Mouse (Mus musculus) monocyte, adult 2 months (primary cell): Measurements from ENCODE around the gene Bpifa3.
"Not testable (repeated sequence)": the region's sequence is repeated elsewhere in the genome, so short reads cannot be mapped to it uniquely, and the experiment has no call there.

Experiments used
- DNase-seq, 2 experiments: peaks; one replicate each; pipeline ENCODE4 v3.0.0; 2022; ENCODE audit warnings: low spot score in 2 of 2, low read depth in 1 of 2

The Bpifa3 gene

GRCm38 (mm10) chr2:154130120-154130519 lies at the start of gene Bpifa3:
Gene Bpifa3 (plus strand): TSS chr2:154130336.
- DNase-seq, result no peak

- DNase-seq, result no peak
Measured at GRCm38 (mm10) chr2:154097734-154098133, 32.4 kb upstream of the Bpifa3 start.

GRCm38 (mm10) chr2:154117381-154117780 lies 12.8 kb upstream of the Bpifa3 start:
- DNase-seq, result no peak

DNA sequence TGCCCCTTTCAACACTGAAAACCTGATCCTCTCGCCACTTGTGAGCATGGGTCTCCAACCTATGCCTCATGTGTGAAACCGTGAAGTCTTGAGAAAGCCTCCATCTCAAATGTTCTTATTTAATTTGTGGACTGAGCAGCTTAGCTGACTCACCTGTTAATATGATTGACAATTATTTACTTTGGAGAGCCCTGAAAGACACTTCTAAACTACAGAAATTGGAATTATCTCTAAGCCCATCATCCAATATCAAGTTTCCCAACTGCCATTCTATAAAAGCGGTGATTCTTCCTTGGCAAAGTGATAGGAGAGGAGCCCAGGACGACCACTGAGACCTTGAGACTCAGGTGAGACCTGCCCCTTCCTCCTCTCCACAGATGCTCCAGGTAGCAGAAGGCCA lies 12.4 kb downstream of the Bpifa3 start, which contains the start of gene Bpifa1:
Gene Bpifa1, plus strand, starts transcription at position 301 of the 400 bp plus-strand sequence.
- DNase-seq, result no peak

DNA sequence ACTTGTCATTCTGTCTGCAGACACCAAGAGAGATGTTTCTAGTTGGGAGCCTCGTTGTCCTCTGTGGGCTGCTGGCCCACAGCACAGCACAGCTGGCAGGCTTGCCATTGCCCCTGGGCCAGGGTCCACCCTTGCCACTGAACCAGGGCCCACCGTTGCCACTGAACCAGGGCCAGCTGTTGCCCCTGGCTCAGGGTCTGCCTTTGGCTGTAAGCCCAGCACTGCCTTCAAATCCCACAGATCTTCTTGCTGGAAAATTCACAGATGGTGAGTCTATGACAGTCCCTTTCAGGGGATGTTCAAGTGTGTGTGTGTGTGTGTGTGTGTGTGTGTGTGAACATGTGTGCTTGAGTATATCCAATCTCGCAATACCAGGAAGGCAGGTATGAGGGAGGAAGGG lies 13.6 kb downstream of the Bpifa3 start:
- no peak for DNase-seq

DNA sequence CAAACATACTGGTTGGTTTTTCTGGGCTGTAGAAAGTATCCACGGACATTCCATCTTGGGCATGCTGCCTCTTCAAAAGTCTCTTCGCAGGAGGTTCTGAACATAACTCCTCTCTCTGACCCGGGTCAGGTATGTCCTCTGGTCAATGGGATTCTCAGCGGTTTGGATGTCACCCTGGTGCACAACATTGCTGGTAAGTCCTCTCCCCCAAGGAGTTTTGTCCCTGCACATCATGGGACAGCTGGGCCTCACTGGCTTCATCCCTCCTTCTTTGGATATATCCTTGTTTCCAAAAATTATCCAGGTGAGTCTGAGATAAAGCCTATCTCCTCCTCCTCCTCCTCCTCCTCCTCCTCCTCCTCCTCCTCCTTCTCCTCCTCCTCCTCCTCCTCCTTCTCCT lies 17.4 kb downstream of the Bpifa3 start:
- DNase-seq, result no peak

DNA sequence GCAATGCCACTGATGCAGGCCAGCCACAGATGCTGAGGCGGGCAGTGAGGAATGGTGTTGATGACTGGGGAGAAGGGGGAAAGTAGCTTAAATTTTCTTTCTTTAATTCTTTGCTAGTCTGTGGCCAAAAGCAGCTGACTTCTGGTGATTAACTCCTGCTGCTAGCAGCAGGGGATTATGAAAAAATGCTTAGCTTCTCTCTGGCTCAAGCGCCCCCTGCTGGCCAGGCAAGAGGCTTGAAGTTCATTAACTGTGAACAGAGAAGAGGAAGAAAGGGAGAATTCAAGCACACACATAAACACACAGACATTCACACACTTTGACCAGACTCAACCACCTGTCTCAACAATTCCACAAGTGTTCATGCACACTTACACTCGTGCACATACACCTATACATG lies 28.3 kb downstream of the Bpifa3 start:
- DNase-seq, result no peak

DNA sequence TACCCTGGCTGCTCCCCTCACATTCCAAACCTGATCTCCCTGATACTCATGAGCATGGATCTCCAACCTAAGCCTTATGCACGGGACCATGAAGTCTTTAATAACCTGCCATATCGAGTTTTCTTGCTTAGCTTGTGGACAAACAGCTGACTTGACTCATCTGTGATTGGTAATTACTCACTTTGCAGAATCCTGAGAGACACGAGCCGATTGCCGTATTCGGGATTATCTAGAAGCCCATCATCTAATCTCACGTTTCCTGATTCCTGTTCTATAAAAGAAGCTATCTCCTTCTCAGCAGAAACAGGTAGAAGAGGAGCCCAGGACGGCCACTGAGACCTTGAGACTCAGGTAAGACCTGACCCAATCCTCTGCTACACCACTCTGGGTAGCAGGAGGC lies 32.2 kb downstream of the Bpifa3 start, which contains the start of gene Bpifa5:
Gene Bpifa5, plus strand, starts transcription at position 301 of the 400 bp plus-strand sequence.
- DNase-seq, result no peak

- no peak for DNase-seq
Measured at GRCm38 (mm10) chr2:154163306-154163705, 33.2 kb downstream of the Bpifa3 start.

- DNase-seq, result no peak
Measured at GRCm38 (mm10) chr2:154169172-154169571, 39.0 kb downstream of the Bpifa3 start.

DNA sequence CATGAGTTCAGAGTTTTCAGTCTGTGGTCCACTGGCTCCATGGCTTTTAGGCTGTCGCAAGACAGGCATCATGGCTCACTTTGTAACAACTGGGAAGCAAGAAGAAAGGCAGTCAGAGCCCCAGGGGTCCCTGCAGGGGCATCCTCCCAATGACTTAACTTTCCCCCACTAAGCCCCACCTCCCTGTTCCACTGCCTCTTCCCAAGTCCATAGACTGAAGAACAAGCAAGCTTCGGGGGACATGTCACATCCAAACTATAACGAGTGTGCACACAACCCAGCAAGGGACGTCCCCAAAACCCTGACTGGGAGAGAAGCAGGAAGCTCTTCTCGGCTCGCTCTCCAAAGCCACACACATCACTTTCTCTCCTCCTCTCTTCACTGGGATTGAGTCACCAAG lies 41.5 kb downstream of the Bpifa3 start:
- DNase-seq, result no peak

GRCm38 (mm10) chr2:154173313-154173712 lies 43.2 kb downstream of the Bpifa3 start:
- no peak for DNase-seq

GRCm38 (mm10) chr2:154181900-154182299 lies 51.8 kb downstream of the Bpifa3 start:
- DNase-seq, result not testable (repeated sequence)

DNA sequence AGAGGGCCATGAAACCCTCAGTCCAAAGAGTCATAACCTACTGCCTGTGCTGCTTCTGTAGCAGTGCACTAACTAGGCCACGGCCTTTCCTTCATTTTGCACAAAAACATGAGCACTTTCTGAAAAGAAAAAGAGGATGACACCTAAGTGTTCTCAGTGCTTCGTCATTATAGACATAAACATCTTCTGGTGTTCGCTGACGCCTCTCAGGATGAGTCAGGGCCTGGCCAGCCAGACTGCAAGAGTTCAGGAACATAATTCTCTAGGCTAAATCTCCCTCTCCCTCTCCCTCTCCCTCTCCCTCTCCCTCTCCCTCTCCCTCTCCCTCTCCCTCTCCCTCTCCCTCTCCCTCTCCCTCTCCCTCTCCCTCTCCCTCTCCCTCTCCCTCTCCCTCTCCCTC lies 52.9 kb downstream of the Bpifa3 start:
- not testable (repeated sequence) for DNase-seq

DNA sequence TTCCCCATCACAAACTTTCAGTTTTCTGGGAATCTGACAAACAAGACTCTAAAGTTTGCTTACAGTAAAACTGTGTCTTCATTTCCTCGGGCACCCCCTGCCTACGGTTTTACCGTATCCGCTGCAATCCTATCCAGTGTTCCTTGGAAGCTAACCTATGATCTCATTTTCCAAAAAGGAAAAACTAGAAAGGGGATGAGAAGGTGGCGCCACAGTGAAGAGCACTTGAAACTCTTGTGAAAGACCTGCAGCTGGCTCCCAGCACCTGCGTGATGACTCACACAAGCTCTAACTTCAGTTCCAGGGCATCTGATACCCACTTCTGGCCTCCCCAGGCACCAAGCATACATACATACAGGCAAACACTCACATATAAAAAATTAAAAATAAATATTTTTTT lies 55.2 kb downstream of the Bpifa3 start:
- no peak for DNase-seq

DNA sequence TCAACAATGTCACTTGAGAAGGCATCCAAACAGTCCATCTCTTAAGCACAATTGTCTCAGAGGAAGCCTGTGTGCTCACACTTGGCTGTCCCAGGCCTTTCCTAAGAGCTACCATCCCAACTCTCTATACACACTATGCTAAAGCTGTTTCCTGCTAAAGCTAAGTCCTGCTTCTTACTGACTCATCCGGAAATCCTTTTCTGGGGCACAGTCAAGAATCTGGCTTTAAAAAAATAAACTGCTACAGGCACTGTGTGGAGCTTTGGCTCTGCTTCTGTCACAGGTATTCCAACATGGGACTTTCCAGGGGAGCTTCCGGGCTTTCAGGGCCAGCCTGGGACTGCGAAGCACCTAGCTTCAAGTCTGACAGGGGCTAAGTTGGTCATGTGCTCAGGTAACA lies 55.6 kb downstream of the Bpifa3 start:
- no peak for DNase-seq

DNA sequence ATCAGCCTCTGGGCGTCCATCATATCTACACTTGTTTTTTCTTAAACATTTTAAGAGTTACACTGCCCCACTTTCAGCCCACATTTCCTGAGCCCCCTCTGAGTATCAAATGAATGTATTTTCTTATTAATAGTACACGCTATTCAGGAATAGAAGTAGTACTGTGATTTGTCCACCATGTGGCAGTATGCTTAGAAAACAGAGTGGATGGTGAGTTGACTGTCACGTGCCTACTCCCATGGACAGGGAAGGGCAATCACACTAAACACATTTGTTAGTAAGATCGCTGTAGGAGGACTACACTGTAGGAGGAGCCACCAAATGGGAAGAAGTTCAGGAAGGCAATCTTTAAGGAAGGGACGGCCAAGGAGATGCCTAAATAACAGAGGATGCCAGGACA lies 57.3 kb downstream of the Bpifa3 start:
- DNase-seq, result no peak
